Mouse (Mus musculus): ENCODE data around the gene Tbc1d4. TPM values are rescaled to one million over a fixed set of nuclear protein-coding genes. Genes with fewer than 3 reads are reported as not detected.

Gene Tbc1d4
- total RNA-seq, 2 experiments from 2014 or later, result 64.9 to 93.1 TPM

DNA sequence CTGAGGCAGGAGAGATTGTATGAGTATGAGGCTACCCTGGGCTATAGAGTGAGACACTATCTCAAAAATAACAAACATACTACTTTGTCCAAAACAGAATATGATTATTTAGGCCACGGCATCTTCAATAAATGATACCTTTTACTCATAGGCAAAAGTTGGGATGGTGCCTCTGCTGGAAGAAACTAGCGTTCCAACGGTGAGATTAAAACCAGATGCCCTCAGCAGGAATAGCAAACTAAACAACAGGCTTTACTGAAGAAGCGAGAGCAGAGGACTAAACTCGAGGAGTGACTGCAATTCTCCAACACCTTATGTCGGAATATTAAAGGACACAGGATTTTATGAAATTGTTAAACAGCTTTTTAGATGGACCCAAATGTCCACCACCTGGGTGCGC lies 101.0 kb downstream of the Tbc1d4 start:
- intact Hi-C loops (cut with DNase I), result no loop called here
- no peak for DNase-seq

DNA sequence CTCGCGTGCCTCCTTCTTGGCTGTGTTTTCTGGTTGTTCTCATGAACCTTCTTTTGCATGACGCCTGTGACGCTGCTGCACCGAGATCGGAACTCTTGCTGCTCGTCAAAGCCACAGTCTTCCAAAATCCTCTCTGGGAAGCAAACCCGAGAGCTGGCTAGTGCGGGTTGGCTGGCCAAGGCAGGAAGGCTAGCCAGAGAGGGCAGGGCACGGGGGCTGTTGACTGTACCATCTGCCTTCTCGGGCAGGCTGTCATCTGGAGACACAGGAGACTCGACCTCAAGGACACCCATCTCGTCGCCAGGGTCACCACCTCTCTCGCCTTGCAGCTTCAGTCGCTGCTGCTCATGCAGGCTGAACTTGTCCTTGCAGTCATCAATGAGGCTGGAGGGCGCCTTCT lies 101.8 kb downstream of the Tbc1d4 start:
- DNase-seq, result no peak
- intact Hi-C loops (cut with DNase I), result no loop called here

DNA sequence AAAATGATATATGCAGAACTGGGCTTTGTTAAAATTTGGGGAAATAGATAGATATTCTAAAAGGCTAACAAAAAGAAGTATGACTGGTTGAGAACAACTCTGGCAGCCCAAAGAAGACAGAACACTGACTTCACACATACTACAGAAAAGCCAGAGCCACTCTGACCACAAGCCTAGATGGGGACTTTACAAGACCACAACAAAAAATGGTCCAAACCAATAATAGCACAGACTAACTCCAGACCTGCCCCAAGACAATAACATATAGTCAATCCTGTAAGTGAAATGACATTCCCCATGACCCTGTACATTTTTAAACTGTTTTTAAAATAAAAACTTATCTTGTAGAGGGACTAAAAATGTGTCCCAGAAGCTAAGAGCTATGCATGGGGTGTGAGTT lies 103.2 kb downstream of the Tbc1d4 start:
- intact Hi-C loops (cut with DNase I), result no loop called here
- no peak for DNase-seq

DNA sequence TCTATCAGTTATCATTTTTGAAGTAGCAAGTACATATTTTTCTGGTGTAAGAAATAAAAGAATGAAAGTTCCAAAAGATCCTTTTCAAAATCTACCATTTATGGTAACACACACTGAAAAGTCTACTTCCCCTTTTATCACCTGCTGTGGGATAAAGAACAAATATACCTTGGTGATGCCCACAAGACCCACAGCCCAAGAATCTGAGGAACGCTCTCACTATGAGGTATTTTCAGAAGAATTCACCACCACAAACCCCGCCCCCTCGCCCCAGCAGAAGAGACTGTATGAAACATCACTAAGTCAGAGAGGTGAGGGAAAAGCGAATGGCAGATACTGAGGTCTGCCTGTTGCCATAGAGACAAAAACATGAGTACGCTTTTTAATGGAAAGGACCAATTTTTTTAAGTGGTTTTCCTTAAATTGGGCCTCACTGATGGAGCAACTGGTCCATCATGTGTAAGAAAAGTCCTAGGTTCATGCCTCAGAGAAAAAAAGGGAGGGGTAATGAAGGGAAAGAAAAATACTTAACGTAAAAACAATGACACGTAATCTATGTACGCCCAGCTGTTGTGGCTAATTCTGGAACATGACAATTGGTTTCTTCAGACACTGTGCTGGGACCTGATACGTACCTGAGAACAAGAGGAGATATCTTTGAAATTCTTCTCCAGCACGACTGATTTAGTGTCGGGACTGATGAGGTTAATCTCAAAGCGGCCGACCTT lies 104.4 kb downstream of the Tbc1d4 start:
- no peak for DNase-seq

DNA sequence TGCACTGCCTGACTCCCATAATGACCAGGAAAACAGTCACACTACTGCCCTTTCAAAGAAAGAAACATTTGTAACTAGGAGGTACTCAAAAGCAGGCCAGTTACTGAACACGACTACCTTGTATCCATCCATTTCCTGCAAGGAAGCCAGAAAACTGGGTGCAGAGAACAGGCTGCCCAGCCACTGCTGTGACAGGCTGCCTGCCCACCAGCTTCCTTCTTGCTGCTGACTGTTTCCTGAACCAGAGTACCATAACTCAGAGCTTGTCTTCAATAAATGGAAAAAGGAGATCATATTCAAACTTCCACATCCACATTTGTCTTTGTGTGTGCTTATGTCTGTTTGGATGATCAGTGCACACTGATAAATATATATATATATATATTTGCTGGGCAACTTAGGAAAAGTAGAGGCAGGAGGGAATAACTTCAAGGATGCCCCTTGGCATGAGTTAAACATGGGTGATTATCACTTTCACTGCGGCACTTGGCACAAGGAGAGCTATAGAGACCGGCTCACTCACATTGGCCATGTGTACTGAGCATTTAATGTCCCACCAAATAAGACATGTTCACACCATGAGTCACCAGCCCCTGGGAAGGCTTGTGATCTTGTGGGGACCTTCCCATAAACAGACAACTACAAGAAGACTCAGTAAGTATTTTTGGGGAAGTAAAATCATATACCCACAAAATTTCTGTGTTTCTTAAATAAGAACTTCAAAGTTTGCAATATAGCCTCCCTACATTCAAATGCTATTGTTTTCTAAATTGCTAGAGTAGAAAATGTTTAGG lies 105.6 kb downstream of the Tbc1d4 start:
- intact Hi-C loops (cut with DNase I), result no loop called here
- DNase-seq, result no peak

More for the DNA sequence above, 104.4 kb downstream of the Tbc1d4 start:
- intact Hi-C loops (cut with DNase I), result no loop called here

DNA sequence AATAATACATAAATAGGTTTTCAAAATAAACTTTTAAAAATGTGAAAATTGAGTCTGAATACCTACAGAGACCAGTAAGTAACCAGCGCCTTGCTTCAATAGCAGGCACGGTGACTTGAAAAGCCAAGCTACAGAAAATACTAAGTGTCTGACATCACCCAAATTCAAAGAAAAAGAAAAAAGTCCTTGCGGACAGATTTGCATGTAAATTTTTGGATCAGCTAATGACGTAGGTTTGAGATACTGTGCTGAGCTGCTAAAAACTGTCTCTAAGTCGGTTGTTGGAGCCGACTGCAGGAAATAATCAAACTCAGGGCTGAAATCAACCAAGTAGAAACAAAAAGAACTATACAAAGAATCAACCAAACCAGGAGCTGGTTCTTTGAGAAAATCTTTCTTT lies 107.1 kb downstream of the Tbc1d4 start:
- DNase-seq, result no peak

DNA sequence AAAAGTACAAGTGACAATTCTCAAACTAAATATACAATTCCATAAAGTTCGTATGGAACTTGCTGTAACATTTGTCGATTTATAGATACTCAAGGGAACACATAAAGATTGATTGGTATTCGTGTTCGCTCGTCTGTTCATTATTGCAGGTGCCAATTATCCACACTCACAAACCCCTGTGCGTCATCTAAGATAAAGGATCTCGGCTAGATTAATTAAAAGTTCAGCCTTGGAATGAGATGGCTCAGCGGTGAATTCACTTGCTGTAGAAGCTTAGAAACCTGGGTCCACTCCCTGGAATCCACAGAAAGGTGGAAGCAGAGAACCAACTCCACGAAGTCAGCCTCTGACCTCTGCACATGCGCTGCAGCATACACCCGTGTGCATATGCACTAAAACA lies 107.5 kb downstream of the Tbc1d4 start:
- DNase-seq, result no peak
- intact Hi-C loops (cut with DNase I), result no loop called here

More for the DNA sequence above, 107.1 kb downstream of the Tbc1d4 start:
- intact Hi-C loops (cut with DNase I), result no loop called here

DNA sequence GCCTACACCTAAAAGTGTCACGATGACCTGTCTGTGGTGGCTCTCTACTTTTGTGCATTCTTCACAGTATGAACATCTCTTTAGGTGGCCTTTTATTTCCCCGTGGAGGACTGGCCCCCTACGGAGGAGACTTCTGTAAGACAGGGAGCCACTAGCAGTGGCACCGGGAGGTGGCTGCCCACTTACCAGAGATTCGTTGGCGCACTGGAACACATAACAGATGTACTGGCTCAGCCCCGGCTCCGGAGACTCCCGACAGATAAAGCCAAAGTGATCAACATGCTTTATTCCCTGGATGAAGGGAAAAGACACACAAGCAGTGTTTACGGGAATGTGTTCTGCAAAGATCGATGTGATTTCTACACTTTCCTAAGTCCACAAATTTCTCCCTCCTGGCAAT lies 108.2 kb downstream of the Tbc1d4 start:
- DNase-seq, result no peak
- intact Hi-C loops (cut with DNase I), result no loop called here

DNA sequence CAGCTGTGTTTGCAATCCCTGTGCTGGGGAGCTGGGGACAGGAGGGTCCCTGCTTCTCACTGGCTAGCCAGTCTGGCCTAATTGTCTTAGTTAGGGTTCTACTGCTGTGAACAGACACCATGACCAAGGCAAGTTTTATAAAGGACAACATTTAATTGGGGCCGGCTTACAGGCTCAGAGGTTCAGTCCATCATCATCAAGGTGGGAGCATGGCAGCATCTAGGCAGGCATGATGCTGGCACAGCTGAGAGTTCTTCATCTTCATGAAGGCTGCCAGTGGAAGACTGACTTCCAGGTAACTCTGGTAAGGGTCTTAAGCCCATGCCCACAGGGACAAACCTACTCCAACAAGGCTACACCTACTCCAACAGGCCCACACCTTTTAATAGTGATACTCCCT lies 109.2 kb downstream of the Tbc1d4 start:
- no peak for DNase-seq
- intact Hi-C loops (cut with DNase I), result no loop called here

DNA sequence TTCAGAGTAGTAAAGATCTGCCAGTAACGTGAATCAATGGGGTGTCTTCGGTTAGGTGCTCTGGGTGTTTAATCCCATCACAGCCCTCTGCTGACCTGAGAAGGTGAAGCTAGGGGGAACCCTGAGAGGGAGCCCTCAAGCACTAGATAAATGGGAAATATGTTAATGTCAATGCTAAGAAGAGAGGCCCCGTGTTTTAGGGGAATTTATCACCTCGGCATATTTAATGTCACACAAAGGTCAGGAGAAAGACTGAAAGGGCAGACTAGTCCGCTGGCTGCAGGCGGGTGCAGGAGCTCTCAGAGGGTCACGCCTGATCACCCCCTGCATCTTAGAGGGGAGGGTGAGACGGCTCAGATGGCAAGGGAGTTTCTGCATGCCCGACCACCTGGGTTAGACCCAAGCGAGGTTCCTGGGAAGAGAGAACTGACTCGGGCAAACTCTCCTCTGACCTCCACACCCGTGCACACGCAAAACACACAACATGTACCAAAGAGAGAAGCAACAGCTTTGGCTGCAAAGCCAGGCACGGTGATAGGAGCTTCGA lies 120.7 kb downstream of the Tbc1d4 start:
- intact Hi-C loops (cut with DNase I), result no loop called here

DNA sequence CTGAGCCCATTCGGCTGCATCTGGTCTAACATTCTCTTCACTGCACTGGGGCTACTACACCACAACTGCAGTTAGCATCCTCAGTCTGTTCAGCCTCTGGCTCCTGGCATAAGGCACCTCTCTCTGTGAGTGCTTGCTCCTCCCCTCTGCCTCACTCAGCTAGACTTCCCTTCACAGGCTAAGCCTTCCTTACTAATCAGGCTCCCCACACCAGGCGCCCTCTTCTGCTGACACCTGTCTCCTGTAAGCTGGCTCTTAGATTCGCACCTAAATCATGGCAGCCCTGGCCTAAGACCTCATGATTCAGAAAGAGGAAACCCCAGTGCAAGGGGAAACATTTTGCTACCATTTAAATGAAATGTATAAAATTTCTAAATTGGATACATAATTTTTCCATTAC lies 122.4 kb downstream of the Tbc1d4 start:
- DNase-seq, result no peak
- intact Hi-C loops (cut with DNase I), result no loop called here

More for the DNA sequence above, 120.7 kb downstream of the Tbc1d4 start:
- no peak for DNase-seq

DNA sequence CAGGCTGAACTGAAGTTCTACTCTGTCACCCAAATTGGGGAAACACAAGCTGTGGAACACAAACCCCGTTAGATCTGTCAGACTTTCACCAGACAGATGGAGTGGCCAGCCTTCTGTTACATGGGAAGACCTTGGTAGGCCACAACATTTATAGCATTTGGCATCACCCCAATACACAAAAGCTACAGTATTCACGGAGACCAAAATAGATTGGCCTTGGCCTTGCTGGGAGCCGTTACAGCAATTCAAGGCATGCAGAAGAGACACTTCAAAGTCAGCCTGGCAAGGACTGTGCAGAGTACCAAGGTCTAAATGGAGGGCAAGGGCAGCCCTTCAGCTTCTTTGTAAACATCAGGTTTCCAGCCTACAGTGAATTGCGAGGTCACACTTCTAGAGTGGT lies 125.8 kb downstream of the Tbc1d4 start:
- intact Hi-C loops (cut with DNase I), result no loop called here
- DNase-seq, result peak in 1 of 2 experiments; percentile 20

DNA sequence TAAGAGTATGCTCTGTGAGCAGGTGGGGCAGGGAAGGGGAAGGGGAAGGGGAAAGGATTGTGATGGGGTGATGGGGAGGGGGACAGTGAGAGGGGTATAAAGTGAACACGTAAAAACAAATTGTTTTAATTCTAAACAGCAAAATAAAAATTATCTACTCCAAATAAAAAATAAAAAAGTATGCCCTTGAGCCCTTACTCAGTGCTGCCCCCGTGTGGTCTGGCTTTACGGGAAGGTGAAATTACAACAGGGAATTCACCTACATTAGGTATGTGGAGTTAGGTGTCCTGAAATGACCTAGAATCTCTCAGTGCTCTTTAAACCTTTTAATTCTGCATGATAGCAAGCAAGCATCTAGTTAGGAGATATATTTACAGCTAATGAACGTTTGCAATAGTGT lies 126.7 kb downstream of the Tbc1d4 start:
- DNase-seq, result peak in 1 of 2 experiments; percentile 53
- intact Hi-C loops (cut with DNase I), result no loop called here

DNA sequence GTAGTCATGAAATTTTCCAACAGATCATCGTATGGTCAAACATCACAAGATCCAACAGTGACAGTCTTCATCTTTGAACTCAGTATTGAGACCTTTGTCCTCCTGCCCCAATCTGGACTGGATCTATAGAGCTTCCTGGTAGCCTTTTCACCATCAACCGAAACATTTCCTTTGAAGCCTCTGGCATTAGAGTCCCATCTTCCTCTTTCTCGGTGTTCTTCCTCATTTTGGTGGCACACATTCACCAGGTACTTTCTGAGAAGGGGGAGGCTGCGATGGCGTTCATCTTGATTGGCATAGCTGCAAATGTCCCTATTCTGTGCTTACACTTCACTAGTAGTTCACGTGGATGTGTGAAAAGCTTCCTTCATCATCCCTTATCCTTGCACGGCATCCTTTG lies 127.8 kb downstream of the Tbc1d4 start:
- DNase-seq, result no peak
- intact Hi-C loops (cut with DNase I), result no loop called here

DNA sequence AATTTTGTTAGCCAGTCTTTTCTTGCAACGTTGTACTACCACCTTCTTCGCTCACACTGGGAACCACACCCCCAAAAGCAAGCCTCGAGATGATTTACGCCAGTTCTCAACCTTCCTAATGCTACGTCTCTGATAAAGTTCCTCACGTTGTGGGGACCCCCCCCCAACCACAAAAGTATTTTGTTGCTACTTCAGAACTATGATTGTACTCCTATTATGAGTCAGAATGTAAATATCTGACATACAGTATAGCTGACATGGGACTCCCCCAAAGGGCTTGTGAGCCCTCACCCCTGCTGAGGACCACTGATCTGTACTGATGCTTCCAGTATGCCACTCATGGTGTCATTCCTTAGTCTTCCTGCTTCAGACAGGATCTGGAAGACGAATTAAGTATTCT lies 128.4 kb downstream of the Tbc1d4 start:
- intact Hi-C loops (cut with DNase I), result no loop called here
- DNase-seq, result no peak

DNA sequence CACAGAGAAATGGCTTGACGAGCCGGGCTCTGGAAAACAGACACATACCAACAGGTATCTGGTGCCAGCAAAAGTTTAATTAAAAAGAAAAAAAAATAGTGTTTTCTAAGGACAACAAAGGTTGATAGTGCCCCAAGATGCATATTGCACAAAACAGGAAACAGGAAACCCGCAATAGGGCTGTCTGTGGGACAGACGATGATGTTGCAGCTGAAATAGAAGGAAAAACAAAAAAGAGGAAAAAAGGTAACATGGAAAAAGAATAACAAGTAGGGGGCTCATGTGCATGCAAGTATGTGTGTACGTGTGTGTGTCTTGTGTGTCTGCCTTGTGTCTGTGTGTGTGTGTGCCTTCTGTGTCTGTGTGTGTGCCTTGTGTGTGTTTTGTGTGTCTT lies 131.2 kb downstream of the Tbc1d4 start:
- intact Hi-C loops (cut with DNase I), result no loop called here
- no peak for DNase-seq

DNA sequence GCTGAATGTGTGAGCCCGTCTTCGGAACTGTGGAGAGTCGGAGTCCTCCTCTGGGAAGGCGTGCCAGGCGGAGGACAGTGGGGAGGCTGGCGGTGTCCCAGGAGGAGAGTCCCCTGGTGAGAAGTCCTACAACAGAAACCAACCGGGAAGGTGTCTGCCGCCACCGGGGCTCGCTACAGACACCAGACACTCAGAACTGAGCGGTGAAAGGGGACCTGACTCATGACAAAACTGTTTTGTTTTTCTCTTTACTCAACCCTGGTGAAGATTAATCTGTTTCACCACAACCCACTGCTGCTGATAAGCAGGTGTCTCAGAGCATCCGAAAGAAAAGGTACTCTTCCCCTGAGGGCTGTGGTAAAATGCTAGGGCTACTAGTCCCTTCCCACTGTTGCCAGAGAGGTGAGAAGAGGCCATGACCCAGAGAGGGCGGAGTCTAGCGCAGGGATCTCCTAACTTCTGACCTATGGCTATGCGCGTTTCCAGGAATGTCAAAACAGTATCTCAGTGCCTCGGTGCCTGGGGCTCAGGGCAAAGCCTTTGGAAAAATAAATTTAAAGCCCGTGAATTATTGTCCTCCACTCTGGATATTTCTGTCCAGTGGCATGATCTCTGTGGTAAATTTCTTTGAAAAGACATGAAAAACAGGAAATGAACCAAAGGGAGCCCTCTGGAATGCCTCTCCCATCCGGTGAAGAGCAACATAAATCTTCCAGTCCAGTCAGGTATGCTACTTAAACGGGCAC lies 131.7 kb downstream of the Tbc1d4 start:
- intact Hi-C loops (cut with DNase I), result no loop called here
- no peak for DNase-seq

DNA sequence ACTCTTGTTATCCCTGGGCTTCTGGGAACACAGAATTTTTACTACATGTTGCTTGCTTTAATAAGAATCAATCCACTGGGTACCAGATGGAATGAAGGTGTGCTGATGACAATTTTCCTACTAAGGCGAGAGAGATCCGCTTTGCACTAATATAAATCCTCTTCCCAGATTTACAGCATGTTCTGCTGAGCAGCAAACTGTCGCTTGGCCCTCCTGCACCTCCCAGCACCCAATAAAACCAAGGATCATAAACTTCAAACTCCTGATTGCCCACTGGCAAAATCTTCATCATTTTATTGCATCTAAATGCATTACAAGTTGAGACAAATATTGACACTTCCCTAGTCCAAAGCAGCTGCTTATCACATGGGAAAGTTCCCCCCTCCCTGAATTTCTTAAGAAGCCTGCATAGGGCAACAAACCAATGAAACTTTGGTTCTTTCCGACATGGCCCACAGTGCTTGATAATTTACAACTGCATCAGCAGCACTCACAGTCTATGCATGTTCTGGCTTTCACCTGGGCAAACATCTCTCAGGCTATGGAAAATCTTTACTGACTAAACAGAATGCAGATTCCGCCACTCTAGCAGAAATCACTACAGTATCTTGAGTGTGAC lies 139.4 kb downstream of the Tbc1d4 start:
- no peak for DNase-seq
- intact Hi-C loops (cut with DNase I), result loop anchor here (5.0 kb wide), 1 partner anchor 143 kb away; no protein-coding TSS in a partner anchor

DNA sequence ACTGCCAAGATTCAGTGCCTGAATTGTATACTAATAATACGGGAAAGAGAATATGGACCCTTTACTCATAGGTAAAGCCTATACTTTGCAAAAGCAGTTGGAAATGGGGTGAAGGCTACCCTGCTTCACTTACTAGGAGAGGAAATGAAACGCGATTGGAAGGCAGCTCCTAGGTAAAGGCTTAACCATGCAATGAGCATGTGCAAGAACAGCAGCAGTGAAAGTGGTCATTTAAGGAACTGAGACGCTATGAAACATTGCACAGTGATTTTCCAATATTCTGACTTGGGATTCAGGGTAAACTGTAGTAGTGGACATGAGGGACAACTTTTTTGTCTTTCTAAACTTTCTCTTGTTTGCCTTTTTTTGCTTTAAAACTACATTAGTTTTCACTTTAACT lies 140.8 kb downstream of the Tbc1d4 start:
- intact Hi-C loops (cut with DNase I), result no loop called here

DNA sequence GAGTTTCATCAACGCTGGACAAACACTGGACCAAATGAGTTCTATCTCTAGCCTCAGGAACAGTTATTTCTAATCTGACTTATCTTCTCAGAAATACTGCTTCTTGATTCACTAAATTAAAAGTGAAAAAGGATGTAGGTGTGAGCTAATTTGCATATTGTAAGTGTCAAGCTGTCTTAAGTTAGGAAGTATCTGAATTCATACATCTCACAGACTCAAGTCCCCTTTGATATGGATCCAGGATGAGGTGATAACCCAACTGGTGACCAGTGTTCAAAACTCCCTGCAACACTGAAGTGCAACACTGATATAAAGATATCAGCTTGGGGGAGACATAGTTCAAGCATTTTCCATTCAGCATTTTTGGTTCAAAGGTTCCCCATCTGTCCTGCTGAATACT lies 141.5 kb downstream of the Tbc1d4 start:
- DNase-seq, result no peak
- intact Hi-C loops (cut with DNase I), result no loop called here

More for the DNA sequence above, 140.8 kb downstream of the Tbc1d4 start:
- no peak for DNase-seq

DNA sequence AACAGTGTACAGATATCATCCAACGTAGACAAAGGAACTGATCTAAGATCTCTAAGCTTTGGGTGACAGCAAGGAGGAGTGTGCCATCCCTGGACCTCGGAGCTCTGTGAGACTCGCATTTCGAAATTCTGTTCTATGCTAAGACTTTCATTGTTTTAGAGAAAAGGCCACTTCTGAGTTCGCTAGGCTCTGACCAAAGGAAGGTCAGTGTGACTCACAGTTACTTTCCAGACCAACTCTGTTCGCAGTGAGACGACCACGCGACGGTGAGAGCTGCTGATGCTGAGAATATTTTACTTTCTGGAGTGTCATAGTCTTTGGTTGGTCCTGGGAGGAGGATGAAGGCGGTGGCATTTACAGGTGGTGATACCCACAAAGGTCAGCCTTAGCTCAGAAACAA lies 142.5 kb downstream of the Tbc1d4 start:
- DNase-seq, result no peak
- intact Hi-C loops (cut with DNase I), result no loop called here
